Mouse (Mus musculus) thymus, postnatal 4 days (tissue): Measurements from ENCODE around the gene Lsm4.

Experiments
- DNase-seq: peaks from one replicate; pipeline ENCODE4 v3.0.0; 2021

Lsm4 gene

GRCm38 (mm10) chr8:70680039-70680438, 7.0 kb downstream of the Lsm4 start:
- DNase-seq = no peak

- no peak for DNase-seq
Observed at GRCm38 (mm10) chr8:70681410-70681809, 8.4 kb downstream of the Lsm4 start.

- no peak for DNase-seq
Observed at GRCm38 (mm10) chr8:70682193-70682592, 9.1 kb downstream of the Lsm4 start.

- DNase-seq = no peak
Observed at GRCm38 (mm10) chr8:70682692-70683091, 9.6 kb downstream of the Lsm4 start.

- DNase-seq = no peak
Observed at GRCm38 (mm10) chr8:70684291-70684690, 11.2 kb downstream of the Lsm4 start.

- no peak for DNase-seq
Observed at GRCm38 (mm10) chr8:70687576-70687975, 14.5 kb downstream of the Lsm4 start.

- DNase-seq = no peak
Observed at GRCm38 (mm10) chr8:70688136-70688535, 15.1 kb downstream of the Lsm4 start.

- DNase-seq = no peak
Observed at GRCm38 (mm10) chr8:70689892-70690390, 16.9 kb downstream of the Lsm4 start.

- no peak for DNase-seq
Observed at GRCm38 (mm10) chr8:70691230-70691629, 18.2 kb downstream of the Lsm4 start.

- no peak for DNase-seq
Observed at GRCm38 (mm10) chr8:70691727-70692231, 18.7 kb downstream of the Lsm4 start.

- DNase-seq = peak; percentile 34
Observed at GRCm38 (mm10) chr8:70693636-70694035, 20.6 kb downstream of the Lsm4 start.

GRCm38 (mm10) chr8:70695318-70696018, 22.4 kb downstream of the Lsm4 start:
- peak; percentile 87 for DNase-seq

- DNase-seq = peak; percentile 90
Observed at GRCm38 (mm10) chr8:70696019-70696885, 23.2 kb downstream of the Lsm4 start.

- peak; percentile 35 for DNase-seq
Observed at GRCm38 (mm10) chr8:70696946-70697345, 23.9 kb downstream of the Lsm4 start.

GRCm38 (mm10) chr8:70697366-70698250, 24.6 kb downstream of the Lsm4 start:
- peak; percentile 45 for DNase-seq

- DNase-seq = peak; percentile 100
Observed at GRCm38 (mm10) chr8:70698310-70699109, 25.5 kb downstream of the Lsm4 start, which contains the start of gene Jund. Gene Jund, plus strand, starts transcription at chr8:70698949.

GRCm38 (mm10) chr8:70699116-70699833, 26.2 kb downstream of the Lsm4 start:
- DNase-seq = peak; percentile 83

GRCm38 (mm10) chr8:70699834-70700554, 26.9 kb downstream of the Lsm4 start:
- peak; percentile 91 for DNase-seq

- peak; percentile 96 for DNase-seq
Observed at GRCm38 (mm10) chr8:70700555-70700922, 27.5 kb downstream of the Lsm4 start.
